Mouse (Mus musculus): ENCODE measurements around the gene Foxj1. TPM values are rescaled to one million over a fixed set of nuclear protein-coding genes. Genes with fewer than 3 reads are reported as not detected.

The Foxj1 gene
- polyA plus RNA-seq, 1 experiment from 2014 or later = 10.0 TPM

DNA sequence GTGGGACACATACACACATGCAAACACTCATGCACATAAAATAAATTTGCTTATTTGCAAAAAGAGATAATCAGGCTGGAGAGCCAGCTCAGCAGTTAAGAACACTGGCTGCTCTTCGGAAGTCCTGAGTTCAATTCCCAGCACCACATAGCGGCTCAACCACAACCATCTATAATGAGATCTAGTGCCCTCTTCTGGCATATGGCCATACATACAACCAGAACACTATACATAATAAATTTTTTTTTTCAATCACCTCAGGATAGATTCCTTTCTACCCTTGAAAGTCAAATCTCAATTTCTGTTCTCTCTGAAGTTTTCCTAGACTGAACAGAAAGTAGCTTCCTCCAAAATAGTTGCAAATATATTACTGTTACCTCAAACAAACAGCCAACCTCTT, 29.8 kb downstream of the Foxj1 start:
- no peak overlapping the region for H3K4me3 ChIP-seq (ENCODE audit: low read depth, low read length)
- 99% methylated on average over 2 of the region's 2 CpGs for WGBS
- no peak overlapping the region for H3K9ac ChIP-seq (ENCODE audit: low read depth, low read length)
- 0 out of 2 replicates have a peak, but pooled peaks cover 3% of the 10 kb centered on the region for H3K36me3 ChIP-seq (ENCODE audit: control insufficient read depth, insufficient read depth, low read length)
- H3K9me3 ChIP-seq (ENCODE audit: control insufficient read depth, low read length) = no peaks in the 10 kb centered on the region
- no peak overlapping the region for H3K27ac ChIP-seq (ENCODE audit: low read depth, low read length)
- H3K27me3 ChIP-seq (ENCODE audit: control insufficient read depth, insufficient read depth, low read length) = no peaks in the 10 kb centered on the region
- no peaks in the 10 kb centered on the region for H3K4me1 ChIP-seq (replicated peaks; ENCODE audit: control insufficient read depth, insufficient read depth, low read length)
- DNase-seq (ENCODE audit: low spot score) = no peak
- no peak for ATAC-seq (ENCODE audit: low FRiP score)
- H3K4me2 ChIP-seq (replicated peaks; ENCODE audit: low read depth, low read length) = peak overlapping the region; percentile 78; the same call in 1 of the 2 replicates

DNA sequence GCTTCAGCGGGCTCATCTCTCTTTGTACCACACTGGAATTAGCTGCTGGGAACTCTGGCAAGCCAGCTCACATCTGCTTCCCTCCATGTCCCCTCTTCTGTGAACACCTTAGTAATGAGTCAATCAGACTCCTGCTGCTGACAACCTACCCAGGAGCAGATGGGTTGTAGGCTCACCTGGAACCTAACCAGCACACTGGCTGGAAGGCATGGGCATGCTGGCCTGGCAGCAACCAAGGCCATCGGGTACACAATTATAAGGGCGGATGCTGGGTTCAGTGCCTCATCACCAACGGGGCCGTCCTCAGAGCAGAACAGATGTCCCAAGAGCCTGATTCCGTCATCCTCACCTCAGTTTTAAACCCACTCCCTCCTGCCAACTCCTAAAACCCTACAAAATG, 36.6 kb downstream of the Foxj1 start:
- no peaks in the 10 kb centered on the region for H3K4me1 ChIP-seq (replicated peaks; ENCODE audit: control insufficient read depth, insufficient read depth, low read length)
- no peaks in the 10 kb centered on the region for H3K9me3 ChIP-seq (ENCODE audit: control insufficient read depth, low read length)
- ATAC-seq (ENCODE audit: low FRiP score) = no peak
- H3K36me3 ChIP-seq (ENCODE audit: control insufficient read depth, insufficient read depth, low read length) = 0 out of 2 replicates have a peak, but pooled peaks cover 4% of the 10 kb centered on the region
- no peak overlapping the region for H3K27ac ChIP-seq (ENCODE audit: low read depth, low read length)
- no peak overlapping the region for H3K4me2 ChIP-seq (replicated peaks; ENCODE audit: low read depth, low read length)
- WGBS = 94% methylated on average over 6 of the region's 6 CpGs
- no peak for DNase-seq (ENCODE audit: low spot score)
- no peak overlapping the region for H3K4me3 ChIP-seq (ENCODE audit: low read depth, low read length)
- H3K27me3 ChIP-seq (ENCODE audit: control insufficient read depth, insufficient read depth, low read length) = no peaks in the 10 kb centered on the region
- no peak overlapping the region for H3K9ac ChIP-seq (ENCODE audit: low read depth, low read length)

DNA sequence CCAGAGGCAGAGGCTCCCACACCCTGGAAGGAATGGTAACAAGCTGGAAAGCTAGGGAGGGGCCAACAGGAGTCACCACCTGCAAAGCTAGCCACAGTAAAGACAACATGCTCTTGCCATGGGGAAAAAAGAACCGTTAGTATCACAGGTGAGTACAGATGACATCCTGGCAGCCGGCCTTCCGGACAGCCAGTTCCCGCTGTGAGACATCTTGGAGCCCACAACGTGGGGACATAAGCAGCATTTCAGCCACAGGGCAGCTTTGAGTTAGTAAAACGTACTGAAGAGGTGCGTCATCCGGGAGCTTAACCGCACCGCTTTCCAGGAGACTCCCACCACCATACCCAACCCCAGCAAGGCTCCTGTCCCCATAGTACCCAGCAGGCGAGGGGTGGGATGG, 37.0 kb downstream of the Foxj1 start:
- WGBS = 92% methylated on average over 11 of the region's 11 CpGs
- DNase-seq (ENCODE audit: low spot score) = no peak
- ATAC-seq (ENCODE audit: low FRiP score) = no peak
- Histone ChIP-seq H3K4me3 (ENCODE audit: low read depth, low read length) (no peak overlapping the region), H3K36me3 (ENCODE audit: control insufficient read depth, insufficient read depth, low read length) (0 out of 2 replicates have a peak, but pooled peaks cover 4% of the 10 kb centered on the region), H3K4me2 (replicated peaks; ENCODE audit: low read depth, low read length) (no peak overlapping the region), H3K27ac (ENCODE audit: low read depth, low read length) (no peak overlapping the region), H3K4me1 (replicated peaks; ENCODE audit: control insufficient read depth, insufficient read depth, low read length) (no peaks in the 10 kb centered on the region), H3K27me3 (ENCODE audit: control insufficient read depth, insufficient read depth, low read length) (no peaks in the 10 kb centered on the region), H3K9me3 (ENCODE audit: control insufficient read depth, low read length) (no peaks in the 10 kb centered on the region), H3K9ac (ENCODE audit: low read depth, low read length) (no peak overlapping the region)

DNA sequence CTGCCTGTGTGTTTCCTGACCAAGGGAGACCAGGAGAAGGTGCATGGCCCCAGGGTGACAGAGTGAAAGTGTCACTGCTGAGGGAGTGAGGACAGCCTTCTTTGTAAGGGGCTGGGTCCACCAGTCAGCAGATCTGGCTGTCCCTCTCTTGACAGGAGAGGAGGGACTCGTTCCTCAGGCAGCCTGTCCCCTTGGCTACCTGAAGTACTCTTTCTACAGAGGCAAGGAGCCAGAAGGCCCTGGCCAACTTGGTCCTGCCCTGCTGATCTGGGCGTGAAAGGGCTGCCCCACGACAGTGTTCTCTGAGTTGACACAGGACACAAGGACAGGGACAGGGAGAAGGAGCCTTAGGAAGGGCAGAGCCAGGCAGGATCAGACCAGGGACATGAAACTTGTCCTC, 38.2 kb downstream of the Foxj1 start:
- H3K27me3 ChIP-seq (ENCODE audit: control insufficient read depth, insufficient read depth, low read length) = no peaks in the 10 kb centered on the region
- no peak overlapping the region for H3K9ac ChIP-seq (ENCODE audit: low read depth, low read length)
- H3K4me1 ChIP-seq (replicated peaks; ENCODE audit: control insufficient read depth, insufficient read depth, low read length) = no peaks in the 10 kb centered on the region
- WGBS = 76% methylated on average over 3 of the region's 3 CpGs
- DNase-seq (ENCODE audit: low spot score) = no peak
- no peak for ATAC-seq (ENCODE audit: low FRiP score)
- no peak overlapping the region for H3K4me2 ChIP-seq (replicated peaks; ENCODE audit: low read depth, low read length)
- H3K36me3 ChIP-seq (ENCODE audit: control insufficient read depth, insufficient read depth, low read length) = 0 out of 2 replicates have a peak, but pooled peaks cover 4% of the 10 kb centered on the region
- H3K4me3 ChIP-seq (ENCODE audit: low read depth, low read length) = no peak overlapping the region
- no peak overlapping the region for H3K27ac ChIP-seq (ENCODE audit: low read depth, low read length)
- no peaks in the 10 kb centered on the region for H3K9me3 ChIP-seq (ENCODE audit: control insufficient read depth, low read length)

DNA sequence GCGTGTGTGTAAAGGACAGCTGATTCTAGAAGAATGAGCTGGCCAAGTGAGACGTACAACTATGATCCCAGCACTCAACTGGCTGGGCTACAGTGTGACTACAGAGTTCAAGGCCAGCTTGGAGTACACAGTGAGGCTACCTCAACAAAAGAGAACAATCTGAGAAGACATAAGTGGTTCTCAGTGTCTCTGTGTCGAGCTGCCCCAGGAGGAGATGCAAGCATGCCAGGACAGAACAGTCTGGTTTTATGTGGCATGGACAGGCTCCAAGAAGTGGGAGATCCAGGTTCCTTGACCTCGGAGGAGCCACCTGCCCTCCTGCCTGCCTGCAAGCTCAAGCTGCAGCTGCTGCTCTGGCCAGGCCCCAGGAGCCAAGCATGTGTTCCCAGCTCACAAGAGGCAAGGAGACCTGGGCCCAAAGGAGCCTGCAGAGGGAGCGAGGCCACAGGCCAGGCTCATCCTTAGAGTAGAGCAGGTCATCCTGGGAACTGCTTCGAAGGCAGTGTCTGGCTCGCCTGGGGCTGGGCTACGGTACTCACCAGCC, 38.9 kb downstream of the Foxj1 start:
- ATAC-seq (ENCODE audit: low FRiP score) = no peak
- H3K4me2 ChIP-seq (replicated peaks; ENCODE audit: low read depth, low read length) = no peak overlapping the region
- H3K9ac ChIP-seq (ENCODE audit: low read depth, low read length) = no peak overlapping the region
- no peaks in the 10 kb centered on the region for H3K9me3 ChIP-seq (ENCODE audit: control insufficient read depth, low read length)
- 0 out of 2 replicates have a peak, but pooled peaks cover 4% of the 10 kb centered on the region for H3K36me3 ChIP-seq (ENCODE audit: control insufficient read depth, insufficient read depth, low read length)
- no peak overlapping the region for H3K4me3 ChIP-seq (ENCODE audit: low read depth, low read length)
- no peak for DNase-seq (ENCODE audit: low spot score)
- no peaks in the 10 kb centered on the region for H3K27me3 ChIP-seq (ENCODE audit: control insufficient read depth, insufficient read depth, low read length)
- 89% methylated on average over 8 of the region's 8 CpGs for WGBS
- no peak overlapping the region for H3K27ac ChIP-seq (ENCODE audit: low read depth, low read length)
- H3K4me1 ChIP-seq (replicated peaks; ENCODE audit: control insufficient read depth, insufficient read depth, low read length) = no peaks in the 10 kb centered on the region

DNA sequence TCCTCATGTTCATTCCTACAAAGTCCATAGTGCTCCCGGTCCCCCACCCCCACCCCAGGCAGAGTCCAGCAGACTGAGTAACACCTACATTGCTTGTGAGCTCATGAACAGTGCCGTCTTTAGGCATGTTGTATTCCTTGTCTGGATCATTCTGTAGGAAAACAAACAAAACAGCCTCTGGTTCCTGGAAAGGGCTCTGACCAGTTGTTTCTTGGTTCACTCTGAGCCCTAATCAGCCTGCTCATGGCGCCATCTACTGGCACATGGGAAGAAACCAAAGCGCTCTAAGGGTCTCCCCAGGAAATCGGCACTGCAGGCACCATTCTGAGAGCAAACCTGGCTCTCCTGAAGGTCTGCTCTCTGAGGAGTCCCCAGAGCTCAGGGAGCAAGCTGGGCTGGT, 40.9 kb downstream of the Foxj1 start:
- no peaks in the 10 kb centered on the region for H3K9me3 ChIP-seq (ENCODE audit: control insufficient read depth, low read length)
- no peak overlapping the region for H3K4me2 ChIP-seq (replicated peaks; ENCODE audit: low read depth, low read length)
- ATAC-seq (ENCODE audit: low FRiP score) = no peak
- peak; percentile 79 for DNase-seq (ENCODE audit: low spot score)
- peaks cover 3% of the 10 kb centered on the region; the same call in 1 of the 2 replicates for H3K36me3 ChIP-seq (ENCODE audit: control insufficient read depth, insufficient read depth, low read length)
- H3K27ac ChIP-seq (ENCODE audit: low read depth, low read length) = no peak overlapping the region
- no peak overlapping the region for H3K9ac ChIP-seq (ENCODE audit: low read depth, low read length)
- WGBS = 33% methylated on average over 5 of the region's 5 CpGs
- H3K27me3 ChIP-seq (ENCODE audit: control insufficient read depth, insufficient read depth, low read length) = no peaks in the 10 kb centered on the region
- no peak overlapping the region for H3K4me3 ChIP-seq (ENCODE audit: low read depth, low read length)
- H3K4me1 ChIP-seq (replicated peaks; ENCODE audit: control insufficient read depth, insufficient read depth, low read length) = no peaks in the 10 kb centered on the region

DNA sequence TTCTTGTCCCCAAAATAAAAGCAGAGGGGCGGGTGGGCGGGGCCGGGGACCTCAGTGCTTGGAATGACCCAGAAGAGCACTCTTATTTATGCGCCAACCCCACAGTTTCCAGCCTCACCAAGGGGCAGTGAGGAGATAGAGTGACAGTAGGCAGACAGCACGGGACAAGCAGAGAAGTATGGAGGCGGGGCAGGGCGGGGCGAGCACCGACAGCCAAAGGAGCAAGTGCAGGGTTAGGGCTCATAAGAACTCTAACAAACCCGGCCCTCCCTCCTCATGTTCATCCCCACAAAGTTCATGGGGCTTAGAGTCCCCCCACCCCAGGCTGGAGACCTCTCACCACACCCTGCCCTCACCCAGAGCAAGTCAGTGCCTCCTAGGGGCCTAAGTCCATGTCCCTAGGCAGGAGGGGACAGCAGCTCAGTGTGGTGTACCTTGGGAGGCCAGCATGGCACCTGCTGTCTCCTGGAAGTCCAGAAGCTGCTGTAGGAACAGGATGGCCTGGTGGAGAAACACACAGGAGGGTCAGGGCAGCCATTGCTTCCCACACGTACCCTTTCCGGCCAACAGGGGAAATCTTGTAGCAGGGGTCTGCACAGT, 41.6 kb downstream of the Foxj1 start:
- ATAC-seq (ENCODE audit: low FRiP score) = no peak
- H3K4me3 ChIP-seq (ENCODE audit: low read depth, low read length) = no peak overlapping the region
- no peak overlapping the region for H3K27ac ChIP-seq (ENCODE audit: low read depth, low read length)
- peaks cover 3% of the 10 kb centered on the region; the same call in 1 of the 2 replicates for H3K36me3 ChIP-seq (ENCODE audit: control insufficient read depth, insufficient read depth, low read length)
- H3K27me3 ChIP-seq (ENCODE audit: control insufficient read depth, insufficient read depth, low read length) = no peaks in the 10 kb centered on the region
- WGBS = 85% methylated on average over 10 of the region's 12 CpGs
- H3K4me2 ChIP-seq (replicated peaks; ENCODE audit: low read depth, low read length) = no peak overlapping the region
- no peaks in the 10 kb centered on the region for H3K4me1 ChIP-seq (replicated peaks; ENCODE audit: control insufficient read depth, insufficient read depth, low read length)
- H3K9me3 ChIP-seq (ENCODE audit: control insufficient read depth, low read length) = no peaks in the 10 kb centered on the region
- DNase-seq (ENCODE audit: low spot score) = no peak
- no peak overlapping the region; the same call in 1 of the 2 replicates for H3K9ac ChIP-seq (ENCODE audit: low read depth, low read length)

DNA sequence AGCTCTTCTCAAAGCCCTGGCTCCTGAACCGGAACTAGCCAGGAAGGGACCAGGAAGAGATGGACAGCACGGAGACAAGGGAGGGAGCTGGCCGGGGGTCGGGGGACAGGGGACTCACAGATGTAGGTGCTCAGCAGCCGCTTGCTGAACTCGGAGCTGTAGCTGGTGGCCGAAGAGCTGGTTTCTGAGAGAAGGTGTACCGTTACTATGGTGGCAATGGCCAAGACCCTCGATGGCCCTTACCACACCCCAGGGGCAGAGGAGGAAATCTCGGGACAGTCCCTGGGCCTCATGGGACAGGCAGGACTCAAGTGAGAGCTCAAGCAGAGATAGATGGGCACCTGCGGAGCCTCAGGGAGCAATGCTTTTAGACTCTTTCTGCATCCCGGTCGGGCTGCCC, 42.8 kb downstream of the Foxj1 start:
- H3K36me3 ChIP-seq (ENCODE audit: control insufficient read depth, insufficient read depth, low read length) = peaks cover 8% of the 10 kb centered on the region; the same call in 1 of the 2 replicates
- WGBS = 93% methylated on average over 13 of the region's 13 CpGs

DNA sequence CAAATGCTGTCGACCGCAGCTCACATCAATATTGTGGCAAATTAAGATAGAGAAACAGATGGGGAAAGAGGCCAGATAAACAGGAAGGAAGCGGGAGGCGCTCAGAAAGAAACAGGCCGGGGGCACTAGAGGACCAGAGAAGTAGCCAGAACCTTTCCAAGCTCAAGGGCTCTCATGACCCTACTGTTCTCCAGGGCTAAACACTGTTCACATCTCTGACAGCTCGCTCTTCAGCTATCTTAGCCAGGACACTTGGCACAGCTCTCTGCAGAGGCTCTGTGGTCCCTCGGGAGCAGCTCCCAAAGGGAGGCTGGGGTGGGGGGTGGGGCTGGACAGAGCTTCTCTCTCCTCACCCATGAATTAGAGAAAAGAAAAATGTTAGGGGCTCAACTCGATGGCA, 44.6 kb downstream of the Foxj1 start:
- no peak for ATAC-seq (ENCODE audit: low FRiP score)
- peaks cover 8% of the 10 kb centered on the region; the same call in 1 of the 2 replicates for H3K36me3 ChIP-seq (ENCODE audit: control insufficient read depth, insufficient read depth, low read length)

More for the DNA sequence above, 42.8 kb downstream of the Foxj1 start:
- Histone ChIP-seq H3K9ac (ENCODE audit: low read depth, low read length) (no peak overlapping the region), H3K4me1 (replicated peaks; ENCODE audit: control insufficient read depth, insufficient read depth, low read length) (no peaks in the 10 kb centered on the region), H3K27me3 (ENCODE audit: control insufficient read depth, insufficient read depth, low read length) (no peaks in the 10 kb centered on the region), H3K27ac (ENCODE audit: low read depth, low read length) (no peak overlapping the region), H3K9me3 (ENCODE audit: control insufficient read depth, low read length) (no peaks in the 10 kb centered on the region), H3K4me2 (replicated peaks; ENCODE audit: low read depth, low read length) (no peak overlapping the region), H3K4me3 (ENCODE audit: low read depth, low read length) (no peak overlapping the region)
- ATAC-seq (ENCODE audit: low FRiP score) = no peak
- DNase-seq (ENCODE audit: low spot score) = no peak

More for the DNA sequence above, 44.6 kb downstream of the Foxj1 start:
- no peak for DNase-seq (ENCODE audit: low spot score)
- no peaks in the 10 kb centered on the region for H3K4me1 ChIP-seq (replicated peaks; ENCODE audit: control insufficient read depth, insufficient read depth, low read length)
- H3K9me3 ChIP-seq (ENCODE audit: control insufficient read depth, low read length) = no peaks in the 10 kb centered on the region
- 84% methylated on average over 8 of the region's 8 CpGs for WGBS
- no peaks in the 10 kb centered on the region for H3K27me3 ChIP-seq (ENCODE audit: control insufficient read depth, insufficient read depth, low read length)
- no peak overlapping the region for H3K27ac ChIP-seq (ENCODE audit: low read depth, low read length)
- H3K4me3 ChIP-seq (ENCODE audit: low read depth, low read length) = no peak overlapping the region
- H3K9ac ChIP-seq (ENCODE audit: low read depth, low read length) = no peak overlapping the region
- no peak overlapping the region for H3K4me2 ChIP-seq (replicated peaks; ENCODE audit: low read depth, low read length)
